Mouse (Mus musculus) left cerebral cortex, adult 18-20 months (tissue): ENCODE results near the gene Zfp598. TPM values are rescaled to one million over a fixed set of nuclear protein-coding genes. Genes with fewer than 3 reads are reported as not detected.
"Not testable (repeated sequence)": the region's sequence is repeated elsewhere in the genome, so short reads cannot be mapped to it uniquely, and the experiment has no call there.

Experiments
- DNase-seq, 2 experiments: peaks; one replicate each; pipeline ENCODE4 v3.0.0; 2021 to 2022; ENCODE audit warnings: low spot score in 2 of 2, mixed read lengths in 1 of 2
- total RNA-seq, 2 experiments: library from RNA; stranded (reverse); gene quantifications; 2 replicates each; pipeline ENCODE4 v1.2.3; 2021

Zfp598 gene
- total RNA-seq, 2 experiments from 2014 or later = 41.4 to 45.5 TPM

- peak; percentile 98 to 99 for DNase-seq
These were observed 50.2 kb downstream of the Zfp598 start for GRCm38 (mm10) chr17:24719494-24720222.

- not testable (repeated sequence) for DNase-seq
These were observed 51.1 kb downstream of the Zfp598 start for GRCm38 (mm10) chr17:24720616-24721015.

GRCm38 (mm10) chr17:24721383-24721955, 52.0 kb downstream of the Zfp598 start:
- DNase-seq = not testable (repeated sequence)

- DNase-seq = no peak
These were observed 52.9 kb downstream of the Zfp598 start for GRCm38 (mm10) chr17:24722220-24722924.

- DNase-seq = no peak
These were observed 53.8 kb downstream of the Zfp598 start for GRCm38 (mm10) chr17:24723122-24723880.

- no peak for DNase-seq
These were observed 54.3 kb downstream of the Zfp598 start for GRCm38 (mm10) chr17:24723881-24724180.

- DNase-seq = peak; percentile 95 to 97
These were observed 54.7 kb downstream of the Zfp598 start, which contains the start of gene Ndufb10 for GRCm38 (mm10) chr17:24724184-24724583. TSS of gene Ndufb10 (minus strand) at chr17:24724478.

- DNase-seq = no peak
These were observed 56.3 kb downstream of the Zfp598 start for GRCm38 (mm10) chr17:24725637-24726390.

GRCm38 (mm10) chr17:24727618-24728017, 58.1 kb downstream of the Zfp598 start, which contains the start of gene Rpl3l:
TSS of gene Rpl3l (plus strand) at chr17:24727820.
- DNase-seq = no peak

- no peak for DNase-seq
These were observed 58.7 kb downstream of the Zfp598 start for GRCm38 (mm10) chr17:24728184-24728583.

GRCm38 (mm10) chr17:24729067-24729466, 59.6 kb downstream of the Zfp598 start:
- DNase-seq = no peak

GRCm38 (mm10) chr17:24730787-24731186, 61.3 kb downstream of the Zfp598 start:
- no peak for DNase-seq

Other genes with a start within 250 kb of the Zfp598 start
- gene Eci1, start 243.0 kb upstream of the Zfp598 start, total RNA-seq = 10 to 100 TPM; 28.0 to 28.7 TPM
- 10 to 100 TPM; 10.0 to 10.1 TPM for gene Dnase1l2, start 226.6 kb upstream of the Zfp598 start, total RNA-seq
- gene E4f1, start 199.4 kb upstream of the Zfp598 start, total RNA-seq = 10 to 100 TPM; 32.5 to 34.3 TPM
- gene Pgp, start 199.3 kb upstream of the Zfp598 start, total RNA-seq = 10 to 100 TPM; 69.6 to 70.1 TPM
- 1 to 10 TPM; 2.0 to 2.1 TPM for gene Bricd5, start 195.8 kb upstream of the Zfp598 start, total RNA-seq
- 10 to 100 TPM; 34.9 to 35.3 TPM for gene Mlst8, start 190.6 kb upstream of the Zfp598 start, total RNA-seq
- gene Caskin1, start 181.1 kb upstream of the Zfp598 start, total RNA-seq = 100 to 1,000 TPM; 123 to 129 TPM
- 10 to 100 TPM; 64.2 to 83.9 TPM for gene Traf7, start 141.7 kb upstream of the Zfp598 start, total RNA-seq
- 10 to 100 TPM; 45.8 to 50.0 TPM for gene Rab26, start 135.5 kb upstream of the Zfp598 start, total RNA-seq
- gene Pkd1, start 119.9 kb upstream of the Zfp598 start, total RNA-seq = 10 to 100 TPM; 67.5 to 71.2 TPM
- 100 to 1,000 TPM; 136 to 153 TPM for gene Tsc2, start 37.1 kb upstream of the Zfp598 start, total RNA-seq
- gene Nthl1, start 37.0 kb upstream of the Zfp598 start, total RNA-seq = 1 to 10 TPM; 4.1 to 7.4 TPM
- gene Slc9a3r2, start 19.4 kb upstream of the Zfp598 start, total RNA-seq = 10 to 100 TPM; 47.3 to 52.7 TPM
- 1 to 10 TPM; 2.1 TPM for gene Npw, start 11.2 kb upstream of the Zfp598 start, total RNA-seq
- gene Syngr3, start 20.3 kb downstream of the Zfp598 start, total RNA-seq = 100 to 1,000 TPM; 191 to 195 TPM
- gene Gfer, start 26.5 kb downstream of the Zfp598 start, total RNA-seq = 10 to 100 TPM; 20.6 to 23.9 TPM
- gene Noxo1, start 26.5 kb downstream of the Zfp598 start, total RNA-seq = 1 to 10 TPM; 1.9 to 2.1 TPM
- 10 to 100 TPM; 28.5 to 30.5 TPM for gene Tbl3, start 38.0 kb downstream of the Zfp598 start, total RNA-seq
- under 1 TPM in 1 of 2 experiments, not detected in 1; 0.56 TPM for gene Rnf151, start 48.4 kb downstream of the Zfp598 start, total RNA-seq
- 100 to 1,000 TPM; 268 to 301 TPM for gene Rps2, start 48.4 kb downstream of the Zfp598 start, total RNA-seq
- 100 to 1,000 TPM; 220 to 246 TPM for gene Ndufb10, start 54.8 kb downstream of the Zfp598 start, total RNA-seq
- gene Rpl3l, start 58.1 kb downstream of the Zfp598 start, total RNA-seq = under 1 TPM; 0.40 to 0.65 TPM
- 10 to 100 TPM; 34.9 to 37.2 TPM for gene Msrb1, start 67.0 kb downstream of the Zfp598 start, total RNA-seq
- gene Hs3st6, start 83.3 kb downstream of the Zfp598 start, total RNA-seq = 1 to 10 TPM in 1 of 2 experiments, under 1 TPM in 1; 0.30 to 1.0 TPM
- gene Meiob, start 134.6 kb downstream of the Zfp598 start, total RNA-seq = not detected
- gene Hagh, start 170.5 kb downstream of the Zfp598 start, total RNA-seq = 100 to 1,000 TPM; 136 to 146 TPM
- 10 to 100 TPM; 17.6 to 21.5 TPM for gene Fahd1, start 180.7 kb downstream of the Zfp598 start, total RNA-seq
- not detected for gene Igfals, start 196.3 kb downstream of the Zfp598 start, total RNA-seq
- gene Nubp2, start 216.7 kb downstream of the Zfp598 start, total RNA-seq = 10 to 100 TPM; 30.4 to 31.0 TPM
- gene Spsb3, start 217.0 kb downstream of the Zfp598 start, total RNA-seq = 10 to 100 TPM; 60.3 to 60.7 TPM
- 10 to 100 TPM; 47.5 to 51.1 TPM for gene Eme2, start 225.4 kb downstream of the Zfp598 start, total RNA-seq
- 10 to 100 TPM; 69.0 to 72.9 TPM for gene Mrps34, start 225.4 kb downstream of the Zfp598 start, total RNA-seq
- gene Nme3, start 226.8 kb downstream of the Zfp598 start, total RNA-seq = 10 to 100 TPM; 51.8 to 54.1 TPM